Mouse (Mus musculus): ENCODE measurements at regions not wholly inside any gene's neighbourhood (a gene's known extent, or its start where the extent isn't known, plus 50 kb on each side); places are given as distances from the start of the nearest gene placed in this dataset.

- Histone ChIP-seq H3K79me2 (replicated peaks; ENCODE audit: control insufficient read depth, extremely low read depth, insufficient read depth, poor library complexity, severe bottlenecking) (no peaks in the 10 kb centered on the region), H3K4me3 (replicated peaks in 1 of 3; ENCODE audit: low read depth in 2 of 3, low read length in 2 of 3, poor library complexity in 1 of 3) (no peak overlapping the region), H3K27me3 (replicated peaks) (no peaks in the 10 kb centered on the region), H3K27ac (ENCODE audit: insufficient read depth, low read depth) (no peak overlapping the region), H3K9me3 (replicated peaks; ENCODE audit: low read length) (no peaks in the 10 kb centered on the region), H3K36me3 (replicated peaks in 1 of 2; ENCODE audit: control insufficient read depth in 1 of 2, insufficient read depth in 1 of 2, low read length in 1 of 2) (no peaks in the 10 kb centered on the region), H3K4me2 (ENCODE audit: insufficient read depth, low read depth, poor library complexity, severe bottlenecking) (no peak overlapping the region), H3K4me1 (ENCODE audit: control insufficient read depth in 1 of 2, insufficient read depth in 2 of 2) (no peaks in the 10 kb centered on the region), H3K9ac (ENCODE audit: insufficient read depth, low read depth) (no peak overlapping the region)
- TF ChIP-seq TCF12 (IDR thresholded peaks at IDR 0.05; ENCODE audit: low read depth, low read length) (no peak), ZNF384 (IDR thresholded peaks at IDR 0.05; ENCODE audit: low read depth, low read length) (no peak), GABPA (IDR thresholded peaks at IDR 0.05; ENCODE audit: insufficient replicate concordance, low read depth, low read length) (no peak), MAZ (IDR thresholded peaks at IDR 0.05; ENCODE audit: low read depth, low read length) (no peak), MAFK (IDR thresholded peaks at IDR 0.05; ENCODE audit: insufficient replicate concordance, low read length) (no peak), MAX (IDR thresholded peaks at IDR 0.05; ENCODE audit: low read length) (no peak), SIN3A (IDR thresholded peaks at IDR 0.05; ENCODE audit: low read length) (no peak), USF2 (conservative IDR thresholded peaks at IDR 0.05; ENCODE audit: low read depth, low read length) (no peak), JUND (conservative IDR thresholded peaks at IDR 0.05; ENCODE audit: low read depth, low read length) (no peak), POLR2A (IDR thresholded peaks at IDR 0.05; ENCODE audit: low read depth, low read length) (no peak), ETS1 (conservative IDR thresholded peaks at IDR 0.05; ENCODE audit: low read depth, low read length) (no peak), ZKSCAN1 (IDR thresholded peaks at IDR 0.05; ENCODE audit: borderline replicate concordance, low read depth, low read length) (no peak), PAX5 (IDR thresholded peaks at IDR 0.05; ENCODE audit: low read length) (no peak), E2F4 (IDR thresholded peaks at IDR 0.05; ENCODE audit: insufficient replicate concordance, low read depth, low read length) (no peak), BHLHE40 (IDR thresholded peaks at IDR 0.05; ENCODE audit: low read depth, low read length) (no peak), NRF1 (IDR thresholded peaks at IDR 0.05; ENCODE audit: low read depth, low read length) (no peak), UBTF (IDR thresholded peaks at IDR 0.05; ENCODE audit: low read depth, low read length) (no peak)
- DNase-seq (ENCODE audit: extremely low read depth): no peak
- dilution Hi-C loops (cut with MboI; ENCODE audit: extremely low pct_ligation_motif_present, extremely low pct_unique_long_range_greater_than_20kb, low sequenced_read_pairs): no loop called here
- in situ Hi-C loops (cut with MboI; ENCODE audit: low pct_ligation_motif_present, low pct_unique_long_range_greater_than_20kb, low sequenced_read_pairs): no loop called here
Observed at GRCm38 (mm10) chr5:42449581-42449980, 381.8 kb downstream of the Gm16223 start.

GRCm38 (mm10) chr5:42453707-42454106 is 385.9 kb downstream of the Gm16223 start:
- no peak overlapping the region for H3K27ac ChIP-seq (ENCODE audit: insufficient read depth, low read depth)
- no peaks in the 10 kb centered on the region for H3K4me1 ChIP-seq (ENCODE audit: control insufficient read depth in 1 of 2, insufficient read depth in 2 of 2)
- H3K36me3 ChIP-seq (replicated peaks in 1 of 2; ENCODE audit: control insufficient read depth in 1 of 2, insufficient read depth in 1 of 2, low read length in 1 of 2): no peaks in the 10 kb centered on the region
- in situ Hi-C loops (cut with MboI; ENCODE audit: low pct_ligation_motif_present, low pct_unique_long_range_greater_than_20kb, low sequenced_read_pairs) (no loop called here), dilution Hi-C loops (cut with MboI; ENCODE audit: extremely low pct_ligation_motif_present, extremely low pct_unique_long_range_greater_than_20kb, low sequenced_read_pairs) (no loop called here)
- H3K4me3 ChIP-seq (replicated peaks in 1 of 3; ENCODE audit: low read depth in 2 of 3, low read length in 2 of 3, poor library complexity in 1 of 3): no peak overlapping the region
- no peak overlapping the region for H3K4me2 ChIP-seq (ENCODE audit: insufficient read depth, low read depth, poor library complexity, severe bottlenecking)
- H3K79me2 ChIP-seq (replicated peaks; ENCODE audit: control insufficient read depth, extremely low read depth, insufficient read depth, poor library complexity, severe bottlenecking): no peaks in the 10 kb centered on the region
- no peaks in the 10 kb centered on the region for H3K27me3 ChIP-seq (replicated peaks)
- TF ChIP-seq ELF1 (IDR thresholded peaks at IDR 0.05; ENCODE audit: low read depth, low read length) (no peak), ZNF384 (IDR thresholded peaks at IDR 0.05; ENCODE audit: low read depth, low read length) (no peak), CHD2 (IDR thresholded peaks at IDR 0.05; ENCODE audit: low read length) (no peak), TCF12 (IDR thresholded peaks at IDR 0.05; ENCODE audit: low read depth, low read length) (no peak), KAT2A (IDR thresholded peaks at IDR 0.05; ENCODE audit: insufficient replicate concordance, low read length) (no peak), MYC (IDR thresholded peaks at IDR 0.05; ENCODE audit: low read depth, low read length) (no peak), MAZ (IDR thresholded peaks at IDR 0.05; ENCODE audit: low read depth, low read length) (no peak), ETS1 (conservative IDR thresholded peaks at IDR 0.05; ENCODE audit: low read depth, low read length) (no peak), UBTF (IDR thresholded peaks at IDR 0.05; ENCODE audit: low read depth, low read length) (no peak), E2F4 (IDR thresholded peaks at IDR 0.05; ENCODE audit: insufficient replicate concordance, low read depth, low read length) (no peak), POLR2A (IDR thresholded peaks at IDR 0.05; ENCODE audit: low read depth, low read length) (no peak), GABPA (IDR thresholded peaks at IDR 0.05; ENCODE audit: insufficient replicate concordance, low read depth, low read length) (no peak), EP300 (IDR thresholded peaks at IDR 0.05; ENCODE audit: low read length) (no peak)
- no peak for DNase-seq (ENCODE audit: extremely low read depth)
- no peaks in the 10 kb centered on the region for H3K9me3 ChIP-seq (replicated peaks; ENCODE audit: low read length)
- no peak overlapping the region for H3K9ac ChIP-seq (ENCODE audit: insufficient read depth, low read depth)
